Mouse (Mus musculus) monocyte, adult 5-6 weeks (primary cell): ENCODE measurements around the gene Fam120b. TPM values are rescaled to one million over a fixed set of nuclear protein-coding genes. Genes with fewer than 3 reads are reported as not detected.

ENCODE experiments used
- total RNA-seq: library from RNA; stranded (forward); fragments of 200-1000, 200-491, 200-594 nt; gene quantifications from 3 replicates; pipeline ENCODE4 v1.2.3, GENCODE M21; 2017

The Fam120b gene
- total RNA-seq, 1 experiment from 2014 or later, result 29.4 TPM

Other genes starting within 250 kb of the Fam120b start
- 0.19 to 1.4 TPM in 2 of 3 replicates, not detected in the other for gene Dll1, start 19.3 kb upstream of the Fam120b start, total RNA-seq
- gene Psmb1, start 103.5 kb downstream of the Fam120b start, total RNA-seq, result 173 to 199 TPM (median 192 TPM) in 3 replicates
- 32.7 to 62.0 TPM (median 39.8 TPM) in 3 replicates for gene Tbp, start 103.7 kb downstream of the Fam120b start, total RNA-seq
- gene Pdcd2, start 131.1 kb downstream of the Fam120b start, total RNA-seq, result 41.3 to 60.1 TPM (median 53.8 TPM) in 3 replicates
- 3.8 to 15.2 TPM (median 4.9 TPM) in 3 replicates for gene Prdm9, start 168.2 kb downstream of the Fam120b start, total RNA-seq